Mouse (Mus musculus): ENCODE measurements around the gene Ccdc34. TPM values are rescaled to one million over a fixed set of nuclear protein-coding genes. Genes with fewer than 3 reads are reported as not detected.

Gene Ccdc34
- polyA plus RNA-seq, 1 experiment = not detected

GRCm38 (mm10) chr2:110149246-110149645 is 131.6 kb downstream of the Ccdc34 start:
- TF ChIP-seq POLR2A (IDR thresholded peaks at IDR 0.05; ENCODE audit: insufficient read depth, low read depth, low read length) = no peak
- TF ChIP-seq CTCF (IDR thresholded peaks at IDR 0.05; ENCODE audit: insufficient read depth, low read depth, low read length) = no peak
- H3K27ac ChIP-seq (ENCODE audit: insufficient read depth, low read depth, low read length) = no peak overlapping the region
- H3K4me1 ChIP-seq (ENCODE audit: control insufficient read depth, insufficient read depth, low read length) = no peaks in the 10 kb centered on the region
- H3K4me3 ChIP-seq (ENCODE audit: insufficient read depth, low read depth, low read length) = no peak overlapping the region

DNA sequence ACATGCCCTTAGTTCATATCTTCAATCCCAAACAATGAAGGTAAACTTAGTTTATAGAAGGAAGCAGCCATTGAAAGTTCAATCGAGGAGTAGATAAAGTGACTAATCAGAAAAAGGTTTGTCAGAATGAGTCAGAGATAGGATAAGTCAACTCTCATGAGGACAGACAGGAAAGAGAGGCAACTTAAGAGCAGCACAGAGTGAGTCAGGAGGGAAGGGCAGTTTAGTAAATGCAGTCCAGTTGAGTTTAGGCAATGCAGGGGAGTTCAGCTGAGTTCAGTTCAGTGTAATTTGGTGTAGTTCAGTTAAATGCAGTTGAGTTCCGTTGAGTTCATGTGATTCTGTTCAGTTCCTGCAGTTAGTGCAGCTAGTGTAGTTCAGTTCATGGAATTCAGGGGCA is 138.7 kb downstream of the Ccdc34 start:
- Histone ChIP-seq H3K27ac (ENCODE audit: insufficient read depth, low read depth, low read length) (no peak overlapping the region), H3K4me1 (ENCODE audit: control insufficient read depth, insufficient read depth, low read length) (no peaks in the 10 kb centered on the region), H3K4me3 (ENCODE audit: insufficient read depth, low read depth, low read length) (no peak overlapping the region)
- 92% methylated on average over 2 of the region's 2 CpGs for WGBS
- TF ChIP-seq POLR2A (IDR thresholded peaks at IDR 0.05; ENCODE audit: insufficient read depth, low read depth, low read length) (no peak), CTCF (IDR thresholded peaks at IDR 0.05; ENCODE audit: insufficient read depth, low read depth, low read length) (no peak)

DNA sequence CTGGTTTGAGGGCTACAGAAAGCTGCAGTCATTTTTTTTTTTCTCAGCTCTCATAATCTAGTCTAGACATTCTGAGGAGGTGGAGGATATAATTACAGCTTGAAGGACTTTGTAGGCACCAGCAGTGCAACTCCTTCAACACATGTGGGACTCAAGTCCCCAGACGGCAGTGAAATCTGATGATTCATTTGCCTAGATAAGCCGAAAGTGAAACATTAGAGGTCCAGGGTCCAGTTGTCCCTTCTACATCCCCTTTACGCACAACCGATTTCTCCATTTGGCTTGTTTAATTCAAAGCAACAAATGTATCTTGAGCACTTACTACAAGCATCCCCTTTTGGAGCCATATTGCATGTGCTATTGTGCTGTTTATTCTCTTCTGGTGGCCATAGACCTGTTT is 147.4 kb downstream of the Ccdc34 start:
- whole genome bisulfite sequencing = 95% methylated on average over 4 of the region's 4 CpGs
- Histone ChIP-seq H3K27ac (ENCODE audit: insufficient read depth, low read depth, low read length) (no peak overlapping the region), H3K4me3 (ENCODE audit: insufficient read depth, low read depth, low read length) (no peak overlapping the region), H3K4me1 (ENCODE audit: control insufficient read depth, insufficient read depth, low read length) (no peaks in the 10 kb centered on the region)
- TF ChIP-seq CTCF (IDR thresholded peaks at IDR 0.05; ENCODE audit: insufficient read depth, low read depth, low read length) (no peak), POLR2A (IDR thresholded peaks at IDR 0.05; ENCODE audit: insufficient read depth, low read depth, low read length) (no peak)

DNA sequence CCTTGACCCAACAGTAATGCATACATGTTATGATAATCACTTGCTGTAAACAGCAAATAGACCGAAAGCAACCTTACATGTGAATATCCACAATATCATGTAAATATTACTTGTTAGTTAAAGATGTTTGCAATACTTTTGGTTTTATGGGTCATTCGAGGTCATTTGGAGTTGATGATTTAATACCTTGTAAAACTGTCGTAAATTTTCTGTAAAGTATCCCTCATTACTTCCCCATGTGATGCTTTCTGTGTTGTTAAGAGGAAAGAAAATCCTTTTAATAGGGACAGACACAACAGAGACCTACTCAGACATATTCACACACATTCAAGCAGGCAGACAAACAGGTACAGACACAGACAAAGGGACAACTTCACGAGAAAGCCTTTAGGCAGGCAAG is 150.1 kb downstream of the Ccdc34 start:
- 87% methylated on average over 4 of the region's 4 CpGs for WGBS
- H3K4me3 ChIP-seq (ENCODE audit: insufficient read depth, low read depth, low read length) = no peak overlapping the region
- H3K4me1 ChIP-seq (ENCODE audit: control insufficient read depth, insufficient read depth, low read length) = no peaks in the 10 kb centered on the region
- no peak overlapping the region for H3K27ac ChIP-seq (ENCODE audit: insufficient read depth, low read depth, low read length)
- no peak for TF ChIP-seq POLR2A (IDR thresholded peaks at IDR 0.05; ENCODE audit: insufficient read depth, low read depth, low read length)
- TF ChIP-seq CTCF (IDR thresholded peaks at IDR 0.05; ENCODE audit: insufficient read depth, low read depth, low read length) = no peak

DNA sequence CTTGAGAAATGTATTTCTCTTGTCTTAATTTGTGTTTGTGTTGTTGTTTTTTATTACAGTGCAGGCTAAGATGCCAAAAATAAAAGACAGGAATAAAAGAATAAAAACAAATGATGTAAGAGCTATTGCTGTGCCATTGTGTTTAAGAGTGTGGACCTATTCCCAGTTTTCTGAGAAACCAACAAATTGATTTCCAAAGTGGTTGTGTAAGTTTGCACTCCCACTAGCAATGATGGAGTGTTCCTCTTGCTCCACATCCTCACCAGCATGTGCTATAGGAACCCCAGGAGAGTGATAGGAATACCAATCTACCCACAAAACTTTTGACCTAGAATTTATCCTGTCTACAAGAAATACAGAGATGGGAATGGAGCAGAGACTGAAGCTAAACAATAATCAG is 150.7 kb downstream of the Ccdc34 start:
- no peaks in the 10 kb centered on the region for H3K4me1 ChIP-seq (ENCODE audit: control insufficient read depth, insufficient read depth, low read length)
- H3K27ac ChIP-seq (ENCODE audit: insufficient read depth, low read depth, low read length) = no peak overlapping the region
- no peak overlapping the region for H3K4me3 ChIP-seq (ENCODE audit: insufficient read depth, low read depth, low read length)
- TF ChIP-seq POLR2A (IDR thresholded peaks at IDR 0.05; ENCODE audit: insufficient read depth, low read depth, low read length) (no peak), CTCF (IDR thresholded peaks at IDR 0.05; ENCODE audit: insufficient read depth, low read depth, low read length) (no peak)

DNA sequence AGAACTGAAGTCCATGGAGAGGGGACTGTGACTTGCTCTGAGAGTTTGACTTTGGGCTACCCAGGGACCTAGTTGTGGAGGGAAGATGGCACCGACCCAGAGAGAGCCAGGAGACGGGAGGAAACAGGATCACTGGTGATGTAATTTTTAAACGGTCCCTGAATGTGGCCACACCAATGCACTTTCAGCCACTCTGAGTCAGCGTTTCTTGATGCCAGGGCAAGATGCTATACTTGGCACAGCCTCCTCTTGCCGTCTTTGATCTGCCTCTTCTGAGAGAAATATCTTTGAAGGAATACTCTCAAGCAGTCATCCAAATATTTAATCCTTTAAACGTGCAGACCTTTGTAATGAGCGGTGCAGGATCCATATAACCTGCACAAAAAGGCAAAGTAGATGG is 154.8 kb downstream of the Ccdc34 start:
- TF ChIP-seq CTCF (IDR thresholded peaks at IDR 0.05; ENCODE audit: insufficient read depth, low read depth, low read length) (no peak), POLR2A (IDR thresholded peaks at IDR 0.05; ENCODE audit: insufficient read depth, low read depth, low read length) (no peak)
- H3K27ac ChIP-seq (ENCODE audit: insufficient read depth, low read depth, low read length) = no peak overlapping the region
- WGBS = 33% methylated on average over 7 of the region's 7 CpGs

DNA sequence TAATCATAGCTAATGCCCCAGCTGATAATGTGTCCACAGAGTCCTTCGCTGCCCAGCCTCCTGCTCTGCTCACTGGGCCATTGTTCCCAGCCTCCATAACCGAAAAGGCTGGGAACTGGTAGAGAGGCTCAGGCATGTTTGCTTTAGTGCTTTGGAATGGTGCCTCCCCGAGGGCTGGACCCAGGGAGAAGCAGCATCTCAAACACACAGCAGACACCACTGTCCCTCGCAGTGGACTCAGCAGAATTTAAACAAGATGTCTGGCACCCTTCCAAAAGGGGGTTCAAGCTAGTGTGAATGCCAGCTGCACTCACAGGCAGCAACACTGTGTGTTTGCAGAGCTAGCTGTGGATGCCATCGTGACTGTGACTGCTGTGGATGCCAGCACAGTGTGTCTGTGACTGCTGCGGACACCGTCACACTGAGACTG is 156.2 kb downstream of the Ccdc34 start:
- Histone ChIP-seq H3K4me1 (ENCODE audit: control insufficient read depth, insufficient read depth, low read length) (0 out of 2 replicates have a peak, but pooled peaks cover 5% of the 10 kb centered on the region), H3K27ac (ENCODE audit: insufficient read depth, low read depth, low read length) (no peak overlapping the region), H3K4me3 (ENCODE audit: insufficient read depth, low read depth, low read length) (no peak overlapping the region)
- WGBS = 52% methylated on average over 7 of the region's 7 CpGs
- TF ChIP-seq CTCF (IDR thresholded peaks at IDR 0.05; ENCODE audit: insufficient read depth, low read depth, low read length) (no peak), POLR2A (IDR thresholded peaks at IDR 0.05; ENCODE audit: insufficient read depth, low read depth, low read length) (no peak)

More for the DNA sequence above, 154.8 kb downstream of the Ccdc34 start:
- 0 out of 2 replicates have a peak, but pooled peaks cover 5% of the 10 kb centered on the region for H3K4me1 ChIP-seq (ENCODE audit: control insufficient read depth, insufficient read depth, low read length)
- no peak overlapping the region for H3K4me3 ChIP-seq (ENCODE audit: insufficient read depth, low read depth, low read length)

DNA sequence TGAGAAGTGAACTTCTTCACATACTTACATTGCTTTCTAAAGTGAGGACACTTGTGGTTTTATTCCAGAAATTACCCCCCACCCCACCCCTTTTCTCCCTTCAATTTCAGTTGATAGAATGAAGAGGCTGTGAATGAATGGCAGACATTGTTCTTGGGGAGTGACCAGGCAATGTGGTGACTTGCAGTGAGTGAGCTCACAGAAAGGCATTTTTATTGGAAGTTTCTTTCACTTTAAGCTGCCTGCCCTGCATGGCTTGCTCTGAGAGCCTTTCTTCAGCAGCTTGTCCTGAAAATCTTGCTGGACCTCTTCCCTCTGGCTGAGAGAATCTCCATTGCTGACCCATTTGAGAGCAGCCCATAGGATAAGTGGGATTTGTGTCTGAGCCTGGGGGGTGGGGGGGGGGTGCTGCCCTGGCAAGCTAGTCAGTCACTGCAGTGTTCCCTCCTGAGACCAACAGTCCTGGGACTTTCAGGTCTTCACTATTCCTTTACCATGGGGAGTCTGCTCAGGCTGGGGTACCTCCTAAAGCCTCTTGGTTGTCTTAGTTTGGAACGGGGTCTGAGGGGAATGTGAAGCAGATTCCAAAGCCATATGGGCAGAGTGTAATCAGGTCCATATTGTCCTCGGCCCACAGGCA is 159.3 kb downstream of the Ccdc34 start:
- TF ChIP-seq POLR2A (IDR thresholded peaks at IDR 0.05; ENCODE audit: insufficient read depth, low read depth, low read length) = no peak
- TF ChIP-seq CTCF (IDR thresholded peaks at IDR 0.05; ENCODE audit: insufficient read depth, low read depth, low read length) = no peak
- H3K4me1 ChIP-seq (ENCODE audit: control insufficient read depth, insufficient read depth, low read length) = peaks cover 13% of the 10 kb centered on the region; the same call in 1 of the 2 replicates
- no peak overlapping the region for H3K27ac ChIP-seq (ENCODE audit: insufficient read depth, low read depth, low read length)
- 72% methylated on average over 2 of the region's 2 CpGs for WGBS
- no peak overlapping the region for H3K4me3 ChIP-seq (ENCODE audit: insufficient read depth, low read depth, low read length)

DNA sequence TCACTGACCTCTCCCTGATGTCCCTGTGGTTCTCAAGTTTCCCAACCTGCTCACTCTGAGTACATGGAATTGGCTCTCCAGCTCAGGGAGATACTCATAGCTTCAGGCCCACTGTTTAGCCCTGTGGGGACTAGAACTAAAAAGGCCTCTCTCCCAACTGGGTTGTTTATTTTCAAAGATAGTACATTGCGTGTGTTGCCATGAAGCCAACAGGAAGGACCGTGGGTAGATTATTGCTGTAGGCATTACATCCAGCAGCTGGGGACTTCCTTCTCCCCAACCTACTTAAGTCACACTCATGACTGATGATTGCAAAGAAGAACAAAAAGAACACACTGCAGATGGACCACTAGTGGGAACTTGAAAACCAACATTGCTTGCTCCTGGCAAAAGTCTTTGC is 159.8 kb downstream of the Ccdc34 start:
- Histone ChIP-seq H3K4me3 (ENCODE audit: insufficient read depth, low read depth, low read length) (no peak overlapping the region), H3K27ac (ENCODE audit: insufficient read depth, low read depth, low read length) (no peak overlapping the region), H3K4me1 (ENCODE audit: control insufficient read depth, insufficient read depth, low read length) (peaks cover 13% of the 10 kb centered on the region; the same call in 1 of the 2 replicates)
- TF ChIP-seq POLR2A (IDR thresholded peaks at IDR 0.05; ENCODE audit: insufficient read depth, low read depth, low read length) (no peak), CTCF (IDR thresholded peaks at IDR 0.05; ENCODE audit: insufficient read depth, low read depth, low read length) (no peak)
- WGBS = 76% methylated on average over 2 of the region's 2 CpGs

Measured in olfactory bulb, adult 2 months (tissue).